Mouse (Mus musculus): ENCODE data around the gene Scp2d1. TPM values are rescaled to one million over a fixed set of nuclear protein-coding genes. Genes with fewer than 3 reads are reported as not detected.

Gene Scp2d1
- polyA plus RNA-seq, 1 experiment from 2014 or later = not detected

DNA sequence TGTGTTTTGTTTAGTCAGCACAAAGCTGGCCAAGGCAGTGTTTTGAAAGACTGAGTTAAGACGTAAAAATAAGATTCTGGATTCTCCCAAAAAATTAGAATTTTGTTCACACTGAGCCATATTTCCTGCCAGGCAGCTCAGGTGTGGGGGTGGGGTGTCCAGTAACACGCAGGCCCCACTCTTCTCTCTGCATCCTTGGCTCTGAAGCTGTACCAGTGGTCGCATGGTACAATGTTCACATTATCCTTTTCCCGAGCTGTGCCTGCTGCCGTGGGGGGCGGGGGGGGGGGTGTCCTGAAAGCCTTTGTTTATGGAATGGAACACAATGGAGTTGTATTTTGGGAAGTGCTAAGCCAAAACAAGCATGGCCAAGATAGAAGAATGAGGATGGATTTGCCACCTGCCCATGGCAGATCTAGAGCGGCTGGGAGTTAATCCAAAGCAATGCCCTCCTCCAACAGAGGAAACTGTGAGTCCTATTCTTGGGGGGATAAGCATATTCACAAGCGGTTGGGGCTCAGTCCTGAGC, 5.1 kb downstream of the Scp2d1 start:
- no peaks in the 10 kb centered on the region for H3K36me3 ChIP-seq
- H3K27me3 ChIP-seq (replicated peaks) = no peaks in the 10 kb centered on the region
- ATAC-seq = no peak
- no peak overlapping the region for H3K4me2 ChIP-seq
- H3K27ac ChIP-seq = no peak overlapping the region
- 70% methylated on average over 8 of the region's 8 CpGs for WGBS (ENCODE audit: insufficient replicate concordance)
- no peak overlapping the region for H3K4me3 ChIP-seq
- H3K4me1 ChIP-seq = no peaks in the 10 kb centered on the region
- H3K9me3 ChIP-seq (replicated peaks) = no peaks in the 10 kb centered on the region
- no peak overlapping the region for H3K9ac ChIP-seq

DNA sequence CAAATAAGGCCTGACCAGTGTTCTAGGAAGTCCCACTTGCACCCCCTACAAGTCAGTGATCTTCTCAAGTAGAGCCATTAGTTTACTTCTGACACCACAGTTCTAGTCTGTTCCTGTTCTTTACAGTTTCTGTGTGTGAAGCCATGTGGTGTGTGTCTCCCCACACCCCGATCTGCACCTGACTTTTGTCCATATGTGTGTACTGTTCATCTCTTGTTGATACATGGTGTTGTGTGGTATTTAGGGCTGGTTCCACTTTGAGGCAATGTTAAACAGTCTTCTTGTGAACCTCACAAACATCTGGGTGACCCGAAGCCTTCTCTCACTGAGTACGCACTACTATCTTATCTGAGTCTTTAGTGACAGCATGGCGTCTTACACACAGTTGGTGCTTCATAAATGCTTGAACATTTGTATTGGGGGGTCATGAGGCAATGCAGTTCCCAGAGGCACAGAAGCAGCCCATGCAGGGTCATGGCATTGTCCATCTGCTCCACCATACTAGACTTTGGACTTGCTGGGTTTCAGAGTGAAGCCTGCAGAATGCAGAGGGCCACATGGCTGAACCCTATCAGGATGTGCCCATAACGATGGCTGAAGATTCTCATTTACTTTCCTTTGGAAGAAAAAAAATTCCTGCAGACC, 13.3 kb downstream of the Scp2d1 start:
- no peaks in the 10 kb centered on the region for H3K27me3 ChIP-seq (replicated peaks)
- no peak for ATAC-seq

GRCm38 (mm10) chr2:144837312-144837679, 13.8 kb downstream of the Scp2d1 start:
- Histone ChIP-seq H3K36me3 (no peaks in the 10 kb centered on the region), H3K4me1 (no peaks in the 10 kb centered on the region), H3K27ac (no peak overlapping the region), H3K9ac (no peak overlapping the region), H3K4me3 (no peak overlapping the region), H3K9me3 (replicated peaks) (no peaks in the 10 kb centered on the region), H3K4me2 (no peak overlapping the region), H3K27me3 (replicated peaks) (no peaks in the 10 kb centered on the region)
- ATAC-seq = no peak
- 66% methylated on average over 3 of the region's 3 CpGs for WGBS (ENCODE audit: insufficient replicate concordance)

More for the DNA sequence above, 13.3 kb downstream of the Scp2d1 start:
- Histone ChIP-seq H3K36me3 (no peaks in the 10 kb centered on the region), H3K4me3 (no peak overlapping the region), H3K4me1 (no peaks in the 10 kb centered on the region), H3K9ac (no peak overlapping the region), H3K9me3 (replicated peaks) (no peaks in the 10 kb centered on the region), H3K27ac (no peak overlapping the region), H3K4me2 (no peak overlapping the region)
- WGBS (ENCODE audit: insufficient replicate concordance) = 73% methylated on average over 5 of the region's 5 CpGs

DNA sequence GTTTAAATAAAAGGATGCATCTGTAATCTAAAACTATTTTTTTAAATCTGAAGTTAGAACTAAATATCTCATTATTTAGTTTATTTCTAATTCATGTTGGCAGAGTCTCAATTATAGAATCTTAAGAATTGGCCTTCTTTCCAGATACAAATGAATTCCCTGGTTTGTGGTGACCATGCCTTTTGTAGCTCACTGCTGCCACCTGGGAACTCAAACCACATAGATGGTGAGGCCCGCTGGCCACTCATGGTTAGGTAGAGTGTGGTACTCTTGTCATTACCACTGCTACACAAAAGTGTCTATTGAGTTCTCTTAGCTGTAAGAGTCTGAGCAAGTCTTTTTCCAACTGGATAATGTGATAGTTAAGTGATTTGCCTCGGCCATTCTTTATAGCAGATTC, 45.4 kb downstream of the Scp2d1 start:
- no peak overlapping the region for H3K27ac ChIP-seq
- H3K4me1 ChIP-seq = no peaks in the 10 kb centered on the region
- no peak for ATAC-seq
- no peaks in the 10 kb centered on the region for H3K36me3 ChIP-seq
- no peaks in the 10 kb centered on the region for H3K9me3 ChIP-seq (replicated peaks)
- H3K9ac ChIP-seq = no peak overlapping the region
- no peaks in the 10 kb centered on the region for H3K27me3 ChIP-seq (replicated peaks)
- 44% methylated on average over 2 of the region's 2 CpGs for WGBS (ENCODE audit: insufficient replicate concordance)
- H3K4me3 ChIP-seq = no peak overlapping the region
- no peak overlapping the region for H3K4me2 ChIP-seq

Other genes with a start within 250 kb of the Scp2d1 start
- 29.6 TPM in 2 replicates for gene Smim26, start 229.6 kb upstream of the Scp2d1 start, polyA plus RNA-seq (2016; fragmentation: Nextera tagmentation; extraction: Ambion mirVana)
- 34.1 and 35.8 TPM in 2 replicates for gene Dtd1, start 223.8 kb upstream of the Scp2d1 start, polyA plus RNA-seq (2016; fragmentation: Nextera tagmentation; extraction: Ambion mirVana)